Mouse (Mus musculus): ENCODE measurements around the gene Fgfbp3.

DNA sequence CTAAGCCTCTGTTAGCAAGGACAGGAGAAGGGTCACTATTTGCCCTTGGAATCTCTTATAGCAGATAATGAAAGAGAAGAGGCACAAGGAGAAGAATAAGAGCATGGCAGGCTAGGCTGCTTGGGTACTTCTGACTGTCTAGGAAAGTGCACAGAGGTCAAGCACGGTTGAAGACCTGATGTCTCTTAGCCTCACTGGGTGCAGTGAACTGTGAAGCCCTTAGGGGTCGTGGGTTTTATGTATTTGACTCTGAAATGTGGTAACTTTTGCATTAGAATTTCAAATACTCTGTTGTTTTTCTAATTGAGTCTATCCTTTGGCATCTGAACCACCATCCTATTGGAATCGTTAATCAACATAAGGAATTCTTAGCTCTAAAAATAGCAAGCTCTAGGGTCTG, 31.7 kb downstream of the Fgfbp3 start:
- TF ChIP-seq CTCF (IDR thresholded peaks at IDR 0.05; ENCODE audit: insufficient read depth, low read depth, low read length) (no peak), POLR2A (IDR thresholded peaks at IDR 0.05; ENCODE audit: insufficient read depth, low read depth, low read length) (no peak)

All from olfactory bulb, adult 2 months (tissue).